Comparison of ENCODE assay signal across 26 mouse cellular contexts in genomic region chr8:127174411-127174810, GRCm38 (mm10).
DNase-seq lines count a peak whose midpoint lies in the region; ATAC-seq lines count a peak whose summit lies in the region.
"Had no signal": no experiment of that assay in that cellular context is flagged by ENCODE, and none has a peak within 500 bp of the region (broad histone marks: within the 10 kb centered on the region; RNA-seq: fewer than 3 reads in every experiment).

No protein-coding gene starts in this region.

- no peak overlapping the region for H3K27ac ChIP-seq in hindbrain, embryonic 11.5 days (ENCODE audit: low read depth, low read length)
- H3K27ac ChIP-seq: embryonic facial prominence, embryonic 15.5 days; forebrain, embryonic 10.5 days; heart, embryonic 15.5 days; hindbrain, embryonic 14.5 days had no signal

- no peaks in the 10 kb centered on the region for H3K4me1 ChIP-seq in hindbrain, embryonic 11.5 days (replicated peaks; ENCODE audit: control insufficient read depth, insufficient read depth, low read length)

- no peak for DNase-seq in frontal cortex, postnatal 14 days (ENCODE audit: low spot score in 2 of 2)
- DNase-seq in layer of hippocampus, adult 9-10 months (ENCODE audit: low spot score), result peak; percentile 22
- DNase-seq in layer of hippocampus, postnatal 25 days (ENCODE audit: extremely low spot score in 1 of 2, low spot score in 1 of 2), result no peak
- DNase-seq in right cerebral cortex, adult 18-20 months, result peak; percentile 39
- DNase-seq in right cerebral cortex, postnatal 14 days, result no peak
- DNase-seq in hindbrain, embryonic 11.5 days (ENCODE audit: low spot score), result no peak
- DNase-seq: adrenal gland, adult 8-10 months; adrenal gland, postnatal 36 days; B cell, adult 2 months; cerebellum, adult 11 months; cerebellum, adult 8-10 months; cerebellum, postnatal 14 days; embryo, embryonic 11 days; gastrocnemius, postnatal 10 days; heart, adult 18-20 months; heart, postnatal 14 days had no signal

- 93% methylated on average over 6 of the region's 6 CpGs for WGBS in hindbrain, embryonic 11.5 days

- peak; percentile 94 for ATAC-seq in frontal cortex, adult (ENCODE audit: low TSS enrichment)
- ATAC-seq in hindbrain, embryonic 11.5 days (ENCODE audit: low FRiP score), result no peak
- ATAC-seq: CD4-positive, CD25-positive, alpha-beta regulatory T cell, adult 4 months; forebrain, embryonic 14.5 days had no signal

- no peak overlapping the region for H3K4me3 ChIP-seq in hindbrain, embryonic 11.5 days (ENCODE audit: low read depth, low read length)
- H3K4me3 ChIP-seq: embryonic facial prominence, embryonic 15.5 days; erythroblast, embryonic 14.5 days; forebrain, embryonic 10.5 days; heart, embryonic 15.5 days had no signal

- H3K4me2 ChIP-seq in hindbrain, embryonic 11.5 days (replicated peaks; ENCODE audit: low read depth, low read length), result no peak overlapping the region
- H3K4me2 ChIP-seq: embryonic facial prominence, embryonic 15.5 days; heart, embryonic 11.5 days; heart, embryonic 15.5 days; hindbrain, embryonic 14.5 days had no signal

- H3K9ac ChIP-seq in hindbrain, embryonic 11.5 days (ENCODE audit: low read depth, low read length), result no peak overlapping the region
- H3K9ac ChIP-seq: embryonic facial prominence, embryonic 15.5 days; heart, embryonic 15.5 days; hindbrain, embryonic 14.5 days had no signal

- H3K9me3 ChIP-seq in hindbrain, embryonic 11.5 days (ENCODE audit: control insufficient read depth, low read length), result no peaks in the 10 kb centered on the region
- H3K9me3 ChIP-seq: embryonic facial prominence, embryonic 15.5 days; forebrain, embryonic 10.5 days; heart, embryonic 15.5 days had no signal

- no peaks in the 10 kb centered on the region for H3K36me3 ChIP-seq in hindbrain, embryonic 11.5 days (ENCODE audit: control insufficient read depth, insufficient read depth, low read length)
- H3K36me3 ChIP-seq: embryonic facial prominence, embryonic 15.5 days; forebrain, embryonic 10.5 days; G1E; heart, embryonic 15.5 days had no signal

- H3K27me3 ChIP-seq in hindbrain, embryonic 11.5 days (ENCODE audit: control insufficient read depth, insufficient read depth, low read length), result no peaks in the 10 kb centered on the region
- H3K27me3 ChIP-seq: embryonic facial prominence, embryonic 15.5 days; heart, embryonic 15.5 days had no signal

Comparison
In these comparisons a context has a peak if more than half of its experiments do, and no peak if none do; other contexts are left out.
1. DNase-seq: peak in layer of hippocampus, adult 9-10 months (single experiment) and right cerebral cortex, adult 18-20 months (single experiment); none in frontal cortex, postnatal 14 days (0 of 2), layer of hippocampus, postnatal 25 days (0 of 2), right cerebral cortex, postnatal 14 days (single experiment) and hindbrain, embryonic 11.5 days (single experiment).